In the genomic region with DNA sequence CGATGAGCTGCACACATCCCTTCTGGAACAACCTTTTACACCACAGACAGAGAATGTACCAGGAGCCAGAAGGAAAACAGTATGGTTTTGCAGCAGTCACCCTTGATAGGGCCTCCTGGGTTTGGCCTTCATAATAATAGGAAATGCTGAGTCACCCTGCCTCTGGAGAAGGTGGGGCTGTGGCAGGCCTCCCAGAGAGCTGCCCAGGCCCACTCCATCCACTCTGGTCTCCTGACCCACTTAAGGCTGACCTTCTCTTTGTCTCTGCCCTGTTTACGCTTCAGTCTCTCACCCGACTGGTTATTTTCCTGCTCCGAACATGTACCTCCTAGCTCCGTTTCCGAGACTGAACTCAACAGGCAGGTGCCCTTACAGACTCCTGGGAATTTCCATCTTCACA, we compare ENCODE assay signal across 9 mouse cellular contexts. TPM values are rescaled to one million over a fixed set of nuclear protein-coding genes. Genes with fewer than 3 reads are reported as not detected.
DNase-seq lines count a peak whose midpoint lies in the region; ATAC-seq lines count a peak whose summit lies in the region.
"Had no signal": no experiment of that assay in that cellular context is flagged by ENCODE, and none has a peak within 500 bp of the region (broad histone marks: within the 10 kb centered on the region; RNA-seq: fewer than 3 reads in every experiment).

No protein-coding gene starts in this region.

- no peaks in the 10 kb centered on the region for H3K9me3 ChIP-seq in forebrain, embryonic 11.5 days (ENCODE audit: control insufficient read depth, low read length)
- H3K9me3 ChIP-seq in forebrain, embryonic 14.5 days (replicated peaks; ENCODE audit: control insufficient read depth, low read length), result no peaks in the 10 kb centered on the region
- no peaks in the 10 kb centered on the region for H3K9me3 ChIP-seq in intestine, embryonic 14.5 days (ENCODE audit: control insufficient read depth, low read length)

- 0 out of 2 replicates have a peak, but pooled peaks have one; percentile 36 for ATAC-seq in forebrain, embryonic 11.5 days (replicated peaks; ENCODE audit: low FRiP score)
- no peak for ATAC-seq in forebrain, embryonic 14.5 days
- ATAC-seq in intestine, embryonic 14.5 days (replicated peaks; ENCODE audit: low FRiP score, low TSS enrichment, low read depth), result peak; percentile 69

- WGBS in forebrain, embryonic 11.5 days, result 79% methylated on average over 6 of the region's 6 CpGs
- 73% methylated on average over 6 of the region's 6 CpGs for WGBS in forebrain, embryonic 14.5 days
- WGBS in intestine, embryonic 14.5 days, result 62% methylated on average over 6 of the region's 6 CpGs

- H3K4me2 ChIP-seq in forebrain, embryonic 11.5 days (ENCODE audit: low read depth, low read length, severe bottlenecking), result no peak overlapping the region
- no peak overlapping the region for H3K4me2 ChIP-seq in forebrain, embryonic 14.5 days (ENCODE audit: low read length)
- H3K4me2 ChIP-seq in intestine, embryonic 14.5 days (ENCODE audit: low read length), result no peak overlapping the region

- no peaks in the 10 kb centered on the region for H3K4me1 ChIP-seq in forebrain, embryonic 11.5 days (replicated peaks; ENCODE audit: control insufficient read depth, insufficient read depth, low read length)
- no peaks in the 10 kb centered on the region; the same call in 1 of the 2 replicates for H3K4me1 ChIP-seq in forebrain, embryonic 14.5 days (ENCODE audit: control insufficient read depth, insufficient read depth, low read length)
- H3K4me1 ChIP-seq in intestine, embryonic 14.5 days (replicated peaks; ENCODE audit: control insufficient read depth, insufficient read depth, low read length), result no peaks in the 10 kb centered on the region

- no peaks in the 10 kb centered on the region for H3K27me3 ChIP-seq in forebrain, embryonic 11.5 days (ENCODE audit: control insufficient read depth, insufficient read depth, low read length)
- H3K27me3 ChIP-seq in forebrain, embryonic 14.5 days (replicated peaks; ENCODE audit: control insufficient read depth, insufficient read depth, low read length), result no peaks in the 10 kb centered on the region
- no peaks in the 10 kb centered on the region for H3K27me3 ChIP-seq in intestine, embryonic 14.5 days (replicated peaks; ENCODE audit: control insufficient read depth, insufficient read depth, low read length)

- DNase-seq in forebrain, embryonic 11.5 days (ENCODE audit: low spot score), result no peak
- no peak for DNase-seq in forebrain, embryonic 14.5 days (ENCODE audit: low spot score)
- peak; percentile 65 for DNase-seq in c-Kit-positive CD71-positive TER-119-positive erythroid progenitor cells, embryonic 14.5 days (ENCODE audit: low spot score)
- DNase-seq in intestine, embryonic 14.5 days (ENCODE audit: low spot score), result no peak
- DNase-seq in lung, postnatal 10 days, result peak; percentile 50
- DNase-seq in embryo, embryonic 11 days, result no peak
- DNase-seq in right cerebral cortex, adult 2 months (ENCODE audit: low spot score in 2 of 2), result no peak
- no peak for DNase-seq in layer of hippocampus, adult 9-10 months (ENCODE audit: low spot score)

- no peak overlapping the region for H3K9ac ChIP-seq in forebrain, embryonic 11.5 days (ENCODE audit: low read length)
- no peak overlapping the region for H3K9ac ChIP-seq in forebrain, embryonic 14.5 days (ENCODE audit: low read length)
- H3K9ac ChIP-seq in intestine, embryonic 14.5 days (ENCODE audit: low read length), result no peak overlapping the region

- H3K4me3 ChIP-seq in forebrain, embryonic 11.5 days (ENCODE audit: low read depth, low read length), result no peak overlapping the region
- no peak overlapping the region for H3K4me3 ChIP-seq in forebrain, embryonic 14.5 days (ENCODE audit: low read depth, low read length)
- H3K4me3 ChIP-seq in intestine, embryonic 14.5 days (ENCODE audit: low read depth, low read length), result no peak overlapping the region

- no peaks in the 10 kb centered on the region for H3K36me3 ChIP-seq in forebrain, embryonic 11.5 days (ENCODE audit: control insufficient read depth, insufficient read depth, low read length)
- H3K36me3 ChIP-seq in forebrain, embryonic 14.5 days (ENCODE audit: control insufficient read depth, insufficient read depth, low read length), result no peaks in the 10 kb centered on the region
- no peaks in the 10 kb centered on the region for H3K36me3 ChIP-seq in intestine, embryonic 14.5 days (ENCODE audit: control insufficient read depth, insufficient read depth, low read length)

- H3K27ac ChIP-seq in forebrain, embryonic 11.5 days (ENCODE audit: low read depth, low read length), result no peak overlapping the region
- H3K27ac ChIP-seq in forebrain, embryonic 14.5 days (ENCODE audit: low read depth, low read length), result no peak overlapping the region
- no peak overlapping the region for H3K27ac ChIP-seq in intestine, embryonic 14.5 days (ENCODE audit: low read depth)

RNA-seq across cellular contexts. Expression of a gene that starts 0.3 kb away (rescaled TPM):
- polyA plus RNA-seq in forebrain, embryonic 11.5 days (2014; fragmentation: Nextera tagmentation; extraction: Ambion mirVana), result 200 and 201 TPM in 2 replicates
- 188 and 206 TPM in 2 replicates for polyA plus RNA-seq in forebrain, embryonic 14.5 days (2014; fragmentation: Nextera tagmentation; extraction: Ambion mirVana)
- 101 and 103 TPM in 2 replicates for polyA plus RNA-seq in intestine, embryonic 14.5 days (2014; fragmentation: Nextera tagmentation; extraction: Ambion mirVana)

RNA-seq across cellular contexts. Expression of a gene that starts 48.7 kb away (rescaled TPM):
- not detected in 2 replicates for polyA plus RNA-seq in forebrain, embryonic 11.5 days (2014; fragmentation: Nextera tagmentation; extraction: Ambion mirVana)
- not detected in 2 replicates for polyA plus RNA-seq in forebrain, embryonic 14.5 days (2014; fragmentation: Nextera tagmentation; extraction: Ambion mirVana)
- not detected in 2 replicates for polyA plus RNA-seq in intestine, embryonic 14.5 days (2014; fragmentation: Nextera tagmentation; extraction: Ambion mirVana)
- polyA plus RNA-seq: gonadal fat pad, adult 2 months had no signal

Comparison
In these comparisons a context has a peak if more than half of its experiments do, and no peak if none do; other contexts are left out.
1. DNase-seq: peak in c-Kit-positive CD71-positive TER-119-positive erythroid progenitor cells, embryonic 14.5 days (single experiment) and lung, postnatal 10 days (single experiment); none in forebrain, embryonic 11.5 days (single experiment), forebrain, embryonic 14.5 days (single experiment), intestine, embryonic 14.5 days (single experiment), embryo, embryonic 11 days (single experiment), right cerebral cortex, adult 2 months (0 of 2) and layer of hippocampus, adult 9-10 months (single experiment).